Mouse (Mus musculus) spleen, postnatal 14 days (tissue): ENCODE measurements at regions not wholly inside any gene's neighbourhood (a gene's known extent, or its start where the extent isn't known, plus 50 kb on each side); places are given as distances from the start of the nearest gene placed in this dataset.

Experiments
- DNase-seq, 2 experiments: peaks; one replicate each; pipeline ENCODE4 v3.0.0; 2021 to 2022; ENCODE audit warnings: low spot score in 2 of 2

DNA sequence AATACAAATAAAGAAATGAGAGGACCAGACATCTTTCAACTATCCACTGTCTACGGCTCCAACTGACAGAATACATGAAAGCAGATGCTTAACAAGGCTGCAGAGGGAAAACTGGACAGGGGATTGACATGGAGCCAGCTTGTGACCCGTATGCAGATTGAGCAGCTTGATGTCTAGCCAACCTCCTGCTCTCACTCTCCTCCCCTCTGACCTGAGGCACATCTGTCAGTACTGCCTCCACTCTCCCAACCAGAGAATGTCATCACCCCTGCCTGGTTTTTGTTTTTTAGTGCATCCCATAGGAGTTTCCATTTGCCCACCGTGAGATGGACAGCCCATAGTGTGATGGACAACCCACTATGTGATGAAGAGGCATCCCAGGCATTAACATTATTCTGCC is 252.2 kb downstream of the S1pr1 start:
- no peak for DNase-seq
